Mouse (Mus musculus): Measurements from ENCODE around the gene Mark4.

The Mark4 gene

DNA sequence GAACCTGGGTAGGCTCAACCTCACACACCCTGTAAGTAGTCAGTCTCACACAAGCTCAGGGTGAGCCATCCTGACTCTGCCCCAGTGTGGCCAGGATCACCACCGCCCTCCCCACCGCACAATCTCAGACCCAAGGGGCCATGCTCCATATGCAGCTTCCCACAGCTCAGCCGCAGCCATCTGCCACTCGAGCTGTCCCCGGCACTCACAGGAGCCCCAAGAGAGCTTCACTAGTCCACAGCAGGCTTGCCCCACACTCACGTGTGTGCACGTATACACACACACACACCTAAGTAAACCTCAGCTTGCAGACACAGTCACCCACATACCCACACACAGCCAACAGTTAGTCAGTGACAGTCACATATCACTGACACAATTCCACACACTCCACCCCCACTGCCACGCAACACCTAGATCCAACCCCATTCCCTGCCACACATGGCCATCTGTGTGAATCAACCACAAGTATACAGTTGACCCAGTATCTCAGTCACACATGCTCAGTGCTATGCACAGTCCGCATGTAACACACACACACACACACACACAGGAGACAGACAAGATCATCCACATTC lies 56.0 kb downstream of the Mark4 start:
- CTCF ChIA-PET, result no interaction called here

- CTCF ChIA-PET, result no interaction called here
Observed at GRCm38 (mm10) chr7:19400946-19401345, 57.7 kb downstream of the Mark4 start.

DNA sequence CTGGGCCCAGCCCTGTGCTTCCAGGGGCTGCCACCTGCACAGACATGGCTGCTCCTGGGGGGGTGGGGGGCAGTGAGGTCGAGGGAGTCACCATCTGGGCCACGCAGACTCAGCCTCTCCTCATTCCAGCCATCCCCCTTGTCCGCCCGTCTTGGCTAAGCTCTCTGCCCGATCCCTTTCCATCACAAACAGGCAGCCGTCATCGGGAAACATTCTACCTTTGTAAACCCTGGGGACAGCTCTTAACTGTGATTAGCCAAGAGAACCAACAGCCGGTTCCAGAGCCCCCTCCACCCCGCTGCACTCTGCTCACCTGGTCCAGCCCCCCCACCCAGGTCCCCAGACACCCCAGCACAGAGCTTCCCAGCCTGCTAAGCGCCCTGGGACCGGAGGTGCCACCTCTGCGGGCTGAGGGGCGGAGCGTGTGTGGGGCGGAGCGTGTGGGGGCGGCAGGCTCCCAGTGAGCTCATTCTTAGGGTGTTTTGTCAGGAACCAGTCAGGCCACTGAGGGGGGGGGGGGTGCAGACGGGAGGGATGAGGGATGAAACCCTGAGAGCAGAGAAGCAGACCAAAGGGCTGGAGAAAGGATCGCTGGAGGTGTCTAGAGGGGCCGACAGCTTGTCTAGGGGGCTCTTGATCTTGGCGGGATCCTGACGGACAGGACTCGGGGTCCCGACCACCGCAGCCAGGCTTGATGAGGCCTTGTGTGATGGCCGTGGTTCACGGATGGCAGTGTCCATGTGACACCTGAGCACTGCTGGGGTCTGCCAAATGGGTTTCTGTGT lies 58.9 kb downstream of the Mark4 start:
- CTCF ChIA-PET, result interaction anchor here (0.5 to 0.6 kb wide), 2 partner anchors 37 to 413 kb away, joined by 3 read pairs; no protein-coding TSS in a partner anchor

GRCm38 (mm10) chr7:19394484-19394883 lies 64.1 kb downstream of the Mark4 start:
- CTCF ChIA-PET, result no interaction called here

DNA sequence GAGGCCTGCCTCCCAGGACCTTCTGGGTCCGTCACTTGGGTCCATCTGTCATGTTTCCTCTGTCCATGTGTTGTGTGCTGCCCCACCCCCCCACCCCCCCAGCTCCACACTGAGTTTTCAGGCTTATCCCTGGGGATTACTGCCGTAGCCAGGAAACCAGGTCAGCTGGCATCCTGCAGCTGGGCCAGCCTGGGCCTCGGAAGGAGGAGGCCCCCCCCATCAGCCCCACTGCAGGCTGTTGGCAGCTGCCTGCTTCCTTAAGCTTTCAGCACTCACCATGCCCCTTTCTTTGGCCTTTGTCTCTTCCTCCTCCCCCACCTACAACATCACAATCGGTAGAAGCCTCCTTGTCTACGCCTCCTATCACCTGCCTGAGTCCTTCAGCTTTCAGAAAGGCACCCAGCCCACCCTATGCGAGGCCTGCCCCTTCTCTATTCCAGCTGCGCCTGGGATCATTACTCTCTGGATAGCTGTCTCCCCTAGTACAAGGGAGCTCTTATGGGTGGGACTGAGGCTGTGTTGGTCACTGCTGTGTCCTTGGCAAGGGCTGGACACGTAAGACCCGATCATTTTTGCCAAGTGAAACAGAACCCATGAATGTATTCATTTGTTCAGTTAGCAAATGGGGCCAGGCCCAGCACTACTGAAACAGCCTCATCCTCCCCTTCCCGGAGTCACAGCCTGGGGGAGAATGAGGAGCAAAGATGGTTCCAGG lies 69.8 kb downstream of the Mark4 start:
- CTCF ChIA-PET, result interaction anchor here (0.5 kb wide), 1 partner anchor 75 kb away, joined by 6 read pairs; no protein-coding TSS in a partner anchor

DNA sequence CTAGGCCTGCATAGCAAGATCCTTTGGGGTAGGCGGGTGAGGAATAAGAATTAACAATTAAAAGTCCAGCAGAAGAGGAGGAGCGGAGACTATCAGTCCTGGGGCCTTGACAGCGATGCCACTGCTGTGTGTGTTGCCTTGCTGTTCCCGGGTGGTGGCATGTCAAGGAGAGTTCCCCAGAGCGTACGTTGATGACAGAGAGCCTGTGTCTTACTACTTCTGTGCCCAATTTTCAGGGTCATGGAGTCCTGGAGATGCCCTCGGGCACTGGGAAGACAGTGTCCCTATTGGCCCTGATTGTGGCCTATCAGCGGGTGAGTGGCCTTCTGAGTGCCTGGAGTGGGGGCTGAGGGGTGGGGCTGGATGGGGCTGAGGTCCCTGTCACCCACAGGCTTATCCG lies 74.9 kb downstream of the Mark4 start:
- CTCF ChIA-PET, result no interaction called here

DNA sequence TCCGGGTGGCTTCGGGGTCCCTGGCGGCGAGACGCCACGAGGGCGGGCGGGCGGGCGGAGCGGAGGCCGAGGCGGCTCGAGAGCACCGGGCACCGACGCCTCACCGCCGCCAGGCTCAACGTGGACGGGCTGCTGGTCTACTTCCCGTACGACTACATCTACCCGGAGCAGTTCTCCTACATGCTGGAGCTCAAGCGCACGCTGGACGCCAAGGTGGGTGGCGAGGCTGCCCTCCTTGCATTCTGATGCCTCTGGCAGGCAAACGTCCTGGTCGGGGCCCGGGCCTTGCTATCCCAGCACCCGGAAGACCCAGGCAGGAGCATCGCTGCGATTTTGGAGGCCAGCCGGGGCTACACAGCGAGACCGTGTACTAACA lies 76.5 kb downstream of the Mark4 start:
- CTCF ChIA-PET, result no interaction called here

GRCm38 (mm10) chr7:19381377-19382165 lies 77.0 kb downstream of the Mark4 start, which contains the start of gene Ercc2:
Gene Ercc2, plus strand, starts transcription at chr7:19382010.
- CTCF ChIA-PET, result no interaction called here

- CTCF ChIA-PET, result no interaction called here
Observed at GRCm38 (mm10) chr7:19378049-19378448, 80.6 kb downstream of the Mark4 start.

GRCm38 (mm10) chr7:19376019-19376418 lies 82.6 kb downstream of the Mark4 start:
- CTCF ChIA-PET, result no interaction called here

GRCm38 (mm10) chr7:19375368-19375767 lies 83.3 kb downstream of the Mark4 start:
- CTCF ChIA-PET, result no interaction called here
